Mouse (Mus musculus): ENCODE results near the gene Mdh1b.

The Mdh1b gene

DNA sequence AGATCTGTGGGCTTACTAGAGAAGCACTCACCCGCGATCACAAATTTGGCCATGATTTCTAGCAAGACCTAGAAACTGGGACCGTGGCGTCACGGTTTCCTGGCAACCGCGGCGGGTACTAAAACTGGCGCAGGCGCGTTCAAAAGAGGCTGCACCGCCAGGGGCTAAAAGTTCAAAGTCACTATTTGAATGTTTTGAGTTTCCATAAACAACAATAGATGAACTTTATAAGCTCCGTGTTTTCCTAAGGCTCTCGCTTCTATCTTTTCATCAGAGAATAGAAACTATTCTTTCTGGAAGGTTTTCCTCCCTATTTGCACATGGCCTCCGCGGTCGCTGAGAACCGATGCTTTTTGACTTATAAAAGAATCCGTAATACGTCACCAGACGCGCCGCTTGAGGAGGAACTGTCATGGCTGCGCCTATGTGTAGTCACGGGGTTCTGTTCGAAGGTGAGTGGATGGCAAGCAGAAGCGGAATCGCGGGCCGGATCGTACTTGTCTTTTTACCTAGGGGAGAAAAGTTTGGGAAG lies at the start of gene Mdh1b, which contains the start of gene Fastkd2:
Gene Mdh1b, minus strand, starts transcription at position 79 of the 532 bp plus-strand sequence.
Gene Fastkd2, plus strand, starts transcription at position 375 of the 532 bp plus-strand sequence.
- DNase-seq, result peak; percentile 79

DNA sequence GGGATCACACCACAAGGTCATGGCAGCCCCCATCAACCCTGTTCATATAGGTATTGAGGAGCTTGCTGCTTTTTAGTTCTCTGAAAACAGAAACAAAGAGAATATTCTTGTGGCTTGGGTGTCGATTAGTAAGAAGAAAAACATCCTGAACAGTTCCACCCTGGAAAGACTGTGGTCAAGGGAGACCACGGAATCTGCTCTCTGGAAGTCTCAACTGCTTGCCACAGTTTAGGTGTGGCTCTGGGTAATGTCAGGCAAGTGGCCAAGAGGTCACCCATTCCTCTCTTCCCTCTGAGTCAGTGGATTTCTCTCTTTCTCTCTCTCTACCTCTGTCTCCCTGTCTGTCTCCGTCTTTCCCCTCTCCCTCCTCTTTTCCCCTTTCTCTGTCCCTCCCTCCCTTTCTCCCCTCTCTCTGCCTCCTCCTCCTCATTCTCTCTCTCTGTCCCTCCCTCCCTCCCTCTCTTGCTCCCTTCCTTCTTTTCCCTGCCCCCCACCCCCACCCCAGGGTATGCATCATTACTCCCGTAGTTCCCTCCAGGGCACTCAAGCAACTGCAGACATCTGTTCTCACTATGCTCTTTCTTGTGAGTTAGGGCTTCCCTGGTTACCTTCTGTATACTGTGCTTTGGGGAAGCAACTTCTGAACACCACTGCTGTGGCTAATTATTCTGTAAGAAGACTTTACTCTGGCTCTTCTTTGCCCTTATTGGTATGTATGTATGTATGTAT lies 46.9 kb upstream of the Mdh1b start:
- no peak for DNase-seq

DNA sequence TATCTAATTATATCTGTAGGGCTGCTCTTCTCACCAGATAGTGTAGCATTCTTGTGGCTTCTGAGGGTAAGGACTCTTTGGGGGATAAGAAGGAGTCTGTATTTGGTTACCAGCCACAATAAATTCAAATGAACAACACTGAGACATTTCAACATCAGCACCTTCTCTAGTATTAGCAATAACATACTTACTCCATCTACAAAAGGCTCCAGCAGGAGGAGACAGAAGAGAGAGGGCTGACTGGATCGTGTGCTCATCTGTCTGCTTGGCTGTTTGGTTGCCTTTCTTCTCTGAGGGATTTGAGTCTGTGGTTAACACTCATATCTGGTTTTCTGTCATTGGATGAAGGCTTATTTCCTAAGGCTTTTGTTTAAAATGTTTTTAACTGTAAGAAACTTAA lies 46.3 kb upstream of the Mdh1b start:
- no peak for DNase-seq

DNA sequence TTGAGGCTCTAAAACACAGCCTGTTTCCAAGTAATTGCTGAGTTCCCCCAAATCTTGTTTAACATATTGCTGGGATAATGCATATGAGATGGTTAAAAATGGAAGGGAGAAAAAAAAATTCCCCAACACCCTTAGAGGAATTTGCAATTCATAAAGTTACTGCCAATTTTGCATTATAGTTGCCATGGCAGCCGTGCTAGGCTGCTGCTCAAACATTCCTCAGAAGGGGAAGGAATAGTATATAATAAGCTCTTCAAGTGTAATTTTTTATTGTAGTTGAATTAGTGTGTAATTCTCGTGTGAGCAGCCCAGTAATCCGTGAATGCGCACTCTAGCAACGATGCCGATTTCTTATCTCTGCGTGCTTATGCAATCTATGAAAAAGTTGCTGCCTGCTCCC lies 40.2 kb upstream of the Mdh1b start:
- DNase-seq, result no peak

DNA sequence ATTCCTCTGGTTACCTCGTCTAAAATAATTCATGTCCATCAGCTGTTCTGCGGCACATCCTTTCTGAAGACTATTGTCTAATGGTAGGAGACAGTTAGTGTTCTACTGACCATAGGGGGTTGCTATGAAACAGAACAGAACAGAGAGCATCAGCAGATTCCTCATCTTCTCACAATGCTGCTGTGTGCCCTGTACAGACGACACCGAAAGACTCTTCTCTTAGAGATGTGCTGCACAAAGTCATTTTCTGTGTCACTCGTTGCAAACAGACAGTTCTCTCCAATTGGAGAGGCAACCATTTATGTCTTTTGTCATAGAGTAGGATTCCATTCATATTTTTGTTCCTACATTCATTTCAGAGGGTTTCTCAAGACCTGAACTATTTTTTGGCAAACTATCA lies 39.0 kb upstream of the Mdh1b start, which contains the start of gene 4933402D24Rik:
Gene 4933402D24Rik, minus strand, starts transcription at position 101 of the 400 bp plus-strand sequence.
- DNase-seq, result no peak

DNA sequence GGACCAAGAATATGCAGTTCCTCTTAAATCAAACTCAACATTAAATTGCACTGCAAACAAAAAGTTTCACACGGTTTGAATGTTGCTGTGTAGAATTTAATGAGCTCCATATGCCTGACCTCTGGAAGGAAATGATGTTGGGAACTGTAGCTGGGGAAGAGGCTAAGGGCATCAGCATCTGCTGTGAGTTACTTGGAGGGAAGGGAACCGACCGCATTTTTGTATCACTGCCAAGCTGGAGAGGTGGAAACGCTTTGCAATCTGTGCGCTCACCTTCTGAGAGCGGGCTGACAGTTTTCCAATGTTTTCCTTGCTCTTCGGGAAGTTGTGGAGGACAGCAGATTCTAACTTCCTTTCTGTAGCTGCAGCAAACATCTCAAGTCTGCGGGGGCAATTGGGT lies 38.0 kb upstream of the Mdh1b start:
- no peak for DNase-seq

DNA sequence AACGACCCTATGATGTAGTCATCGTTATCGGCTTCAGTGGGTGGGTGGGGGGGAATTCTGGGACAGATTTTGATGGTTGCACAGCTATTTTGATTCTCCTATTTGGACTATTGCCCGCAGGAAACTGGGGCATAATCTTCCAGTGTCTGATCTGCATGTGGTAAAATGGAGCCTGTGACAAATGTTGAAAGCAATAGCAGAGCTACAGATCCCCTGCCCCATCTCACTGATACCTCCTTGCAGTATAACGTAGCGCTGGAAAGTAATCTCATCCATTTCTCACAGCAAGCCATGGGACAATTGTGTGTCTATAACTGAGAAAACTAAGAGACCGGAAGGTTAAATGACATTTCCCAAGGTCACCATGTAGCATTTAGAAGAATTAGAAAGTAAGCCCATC lies 34.3 kb upstream of the Mdh1b start:
- no peak for DNase-seq

DNA sequence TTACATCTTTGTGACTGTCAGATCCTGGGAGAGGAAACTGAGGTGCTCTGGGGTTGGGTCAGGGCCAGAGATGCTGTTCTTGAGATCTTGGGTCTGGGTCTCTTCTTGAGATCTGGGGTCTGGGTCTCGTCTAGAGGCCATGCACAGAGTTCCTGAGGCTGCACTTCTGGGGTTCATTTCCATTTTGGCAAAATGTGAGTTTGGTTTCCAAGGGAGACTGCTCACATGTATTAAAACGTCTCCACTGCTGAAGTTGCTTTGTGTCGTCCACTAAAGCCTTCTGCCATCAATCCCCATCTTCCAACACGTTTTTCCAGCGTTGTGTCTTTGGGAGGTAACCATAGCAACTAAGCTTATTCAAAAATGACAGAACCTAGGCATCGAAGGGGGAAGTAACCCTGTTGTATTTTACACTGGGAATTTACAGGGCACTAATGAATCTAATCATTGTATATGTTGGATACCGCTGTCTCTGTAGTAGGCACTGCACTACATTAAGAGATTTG lies 33.8 kb upstream of the Mdh1b start:
- DNase-seq, result no peak

DNA sequence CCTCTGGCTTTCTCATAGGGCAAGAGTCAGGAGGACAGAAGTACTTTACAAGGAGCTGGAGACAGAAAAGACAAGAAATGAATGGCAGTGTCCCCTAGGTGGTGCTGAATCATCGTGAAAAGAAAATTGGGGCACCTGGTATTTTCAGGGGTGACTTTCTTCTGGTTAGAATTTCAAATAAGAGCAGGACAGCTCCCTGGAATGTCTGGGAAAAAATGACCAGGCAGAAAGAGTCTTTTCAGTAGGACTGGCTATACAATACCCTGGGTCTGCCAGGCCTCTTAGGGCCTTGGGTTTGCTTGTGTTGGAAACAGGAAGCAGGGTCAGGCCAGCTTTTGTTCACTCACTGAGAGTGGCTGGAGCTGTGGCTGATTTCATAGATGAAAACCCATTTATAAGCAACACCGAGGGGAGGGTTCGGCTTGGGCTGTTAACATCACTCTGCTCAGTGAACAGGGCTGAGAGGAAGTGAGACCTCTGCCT lies 33.1 kb upstream of the Mdh1b start:
- no peak for DNase-seq

DNA sequence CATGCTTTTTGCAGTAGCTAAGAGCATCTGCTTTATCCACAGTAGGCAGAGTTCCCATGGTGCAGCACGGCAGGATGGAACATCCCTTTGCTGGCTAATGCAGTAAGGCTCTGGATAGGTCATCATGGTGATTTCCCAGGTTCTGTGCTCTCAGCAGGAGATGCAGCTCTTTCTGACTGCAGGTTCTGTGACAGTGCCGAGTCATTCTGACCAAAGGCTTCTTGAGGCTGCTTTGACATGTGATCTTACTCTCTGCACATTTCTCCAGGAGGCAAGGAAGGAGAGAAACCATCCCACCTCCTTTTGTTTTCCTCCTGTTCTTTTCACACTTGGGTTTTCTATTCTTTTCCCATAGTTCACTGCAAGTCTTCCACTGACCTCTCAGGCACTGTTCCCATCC lies 25.9 kb upstream of the Mdh1b start:
- no peak for DNase-seq

DNA sequence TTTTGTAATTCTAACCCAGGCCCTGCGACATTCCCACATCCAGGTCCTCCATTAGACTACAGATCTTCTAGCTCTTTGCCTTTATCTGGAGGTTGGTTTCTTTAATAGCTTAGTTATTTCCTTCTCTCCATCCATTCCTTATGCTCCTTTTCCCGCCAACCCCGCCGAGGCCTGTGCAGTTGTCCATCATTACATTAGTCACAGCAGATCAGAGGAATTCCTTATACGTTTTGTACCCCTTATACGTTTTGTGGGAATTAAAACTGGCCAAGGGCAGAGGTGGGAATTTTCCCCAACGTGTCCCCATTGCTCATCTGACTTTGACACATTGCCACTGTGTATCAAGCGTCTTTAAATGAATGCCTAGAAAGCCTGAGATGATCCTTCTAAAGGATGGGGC lies 322 bp downstream of the Mdh1b start:
- DNase-seq, result peak in 1 of 2 experiments; percentile 5

DNA sequence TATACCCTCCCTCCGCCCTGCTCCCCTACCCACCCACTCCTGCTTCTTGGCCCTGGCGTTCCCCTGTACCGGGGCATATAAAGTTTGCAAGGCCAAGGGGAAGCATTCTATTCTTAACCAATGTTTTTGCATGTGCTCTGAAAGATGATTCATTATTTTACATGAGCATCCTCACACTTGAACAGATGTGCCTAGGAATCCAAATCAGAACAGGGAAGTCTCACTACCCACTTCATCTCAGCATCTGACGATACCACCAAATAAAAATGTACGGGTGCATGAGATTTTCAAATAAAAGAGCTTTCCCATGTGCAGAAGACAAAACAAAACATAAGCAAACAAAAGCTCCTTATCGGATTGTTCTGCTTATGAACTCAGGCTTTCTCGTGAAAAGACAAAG lies 10.0 kb downstream of the Mdh1b start:
- DNase-seq, result no peak

DNA sequence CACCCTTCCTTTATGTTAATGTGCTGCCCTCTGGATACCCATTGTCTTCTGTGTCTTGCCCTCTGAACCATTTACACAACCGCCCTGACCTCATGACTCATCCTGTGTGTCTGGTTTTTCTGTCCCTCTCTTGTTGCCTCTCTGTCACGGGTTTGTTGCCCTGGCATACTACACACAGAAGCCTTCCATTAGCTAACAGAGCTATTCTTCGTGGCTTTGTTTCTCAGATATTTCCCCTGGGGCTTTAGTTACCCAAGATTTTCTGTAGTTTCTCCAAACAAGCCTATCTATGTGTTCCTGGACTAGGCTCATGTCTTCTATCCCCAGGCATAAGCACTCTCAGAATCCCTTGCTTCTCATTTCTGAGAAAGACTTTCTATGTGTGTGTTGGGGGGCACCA lies 21.2 kb downstream of the Mdh1b start:
- DNase-seq, result no peak

DNA sequence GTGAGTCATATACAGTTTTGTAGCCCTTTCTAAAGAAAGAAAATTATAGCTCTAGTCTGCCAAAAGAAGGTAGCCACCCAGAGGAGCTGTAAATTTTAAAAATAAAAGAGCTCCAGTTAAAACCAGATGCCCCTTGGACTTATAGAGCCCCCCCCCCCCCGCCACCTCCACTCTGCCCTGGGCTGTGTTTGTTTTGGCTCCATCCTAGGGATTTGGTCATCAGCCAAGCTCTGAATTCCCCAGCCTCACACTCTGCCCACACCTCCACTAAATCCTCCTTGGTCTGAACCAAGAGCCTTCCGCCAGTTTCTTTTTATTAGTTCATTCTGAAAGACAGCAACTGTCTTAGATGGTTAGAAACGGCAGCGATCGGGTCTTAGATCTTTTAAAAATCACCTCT lies 24.4 kb downstream of the Mdh1b start:
- DNase-seq, result no peak

DNA sequence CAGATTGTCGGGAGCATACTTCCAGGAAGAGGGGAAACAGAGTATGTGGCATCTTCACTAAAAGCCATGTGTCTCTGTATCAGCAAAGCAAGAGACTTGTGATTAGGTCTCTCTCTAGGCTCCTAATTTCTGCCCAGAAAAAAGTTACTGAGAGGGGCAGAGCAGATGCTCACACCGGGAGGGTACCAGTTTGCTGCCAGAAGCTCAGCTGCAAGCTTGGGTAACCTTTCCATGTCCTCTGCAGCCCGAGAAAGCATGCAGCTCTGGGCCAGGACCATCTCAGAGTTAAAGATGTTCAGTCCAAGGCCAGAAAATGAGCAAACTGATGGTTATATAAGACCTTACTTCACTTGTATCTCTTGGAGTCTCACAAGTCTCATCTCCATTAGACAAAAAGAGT lies 33.3 kb downstream of the Mdh1b start:
- DNase-seq, result no peak

DNA sequence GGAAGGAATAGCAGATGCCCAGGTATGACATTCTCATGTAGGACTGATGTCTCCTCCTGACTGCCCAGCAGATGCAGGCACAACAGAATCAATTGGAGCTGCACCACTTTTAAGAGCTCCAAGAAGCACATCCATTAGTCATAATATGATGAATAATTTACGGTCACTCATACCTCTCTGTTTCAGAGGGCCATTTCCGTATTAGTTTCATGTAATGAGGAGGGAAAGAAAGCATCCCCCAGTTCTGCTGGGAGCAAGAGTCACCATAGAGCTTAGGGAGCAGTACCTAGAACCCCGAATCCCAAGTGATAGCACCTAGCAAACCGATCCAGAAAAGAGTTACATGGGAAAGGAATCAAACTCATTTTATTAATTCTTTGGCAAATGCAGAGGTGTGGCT lies 43.3 kb downstream of the Mdh1b start, which contains the start of gene Dytn:
Gene Dytn, minus strand, starts transcription at position 101 of the 400 bp plus-strand sequence.
- DNase-seq, result no peak

DNA sequence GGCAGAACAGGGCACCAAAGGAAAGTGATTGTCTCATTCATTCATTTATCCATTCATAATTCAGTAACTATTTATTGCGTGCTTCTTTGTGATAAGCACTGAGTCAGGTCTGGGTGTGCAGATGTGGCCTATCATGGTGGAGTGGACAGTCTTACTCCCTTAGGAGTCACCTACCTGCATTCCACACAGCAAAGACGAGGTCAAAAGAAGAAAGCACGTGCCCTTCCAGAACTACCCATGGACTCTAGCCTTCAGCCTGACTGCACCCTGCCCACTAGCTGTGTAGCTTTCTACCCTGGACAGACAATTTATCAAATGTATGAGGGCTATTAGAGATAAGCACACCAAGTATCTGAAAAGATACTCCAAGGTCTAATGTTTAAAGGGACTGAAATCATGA lies 54.1 kb downstream of the Mdh1b start:
- DNase-seq, result no peak

DNA sequence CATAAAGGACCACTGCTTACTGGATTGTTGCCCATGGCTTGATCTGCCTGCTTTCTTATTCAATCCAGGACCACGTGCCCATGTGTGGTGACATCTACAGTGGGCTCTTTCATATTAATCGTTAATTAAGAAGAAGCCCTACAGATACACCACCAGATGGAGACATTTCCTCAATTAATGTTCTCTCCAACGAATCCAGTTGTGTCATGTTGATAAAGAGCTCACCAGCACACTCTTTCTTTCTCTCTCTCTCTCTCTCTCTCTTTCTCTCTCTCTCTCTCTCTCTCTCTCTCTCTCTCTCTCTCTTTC lies 61.3 kb downstream of the Mdh1b start:
- DNase-seq, result no peak

DNA sequence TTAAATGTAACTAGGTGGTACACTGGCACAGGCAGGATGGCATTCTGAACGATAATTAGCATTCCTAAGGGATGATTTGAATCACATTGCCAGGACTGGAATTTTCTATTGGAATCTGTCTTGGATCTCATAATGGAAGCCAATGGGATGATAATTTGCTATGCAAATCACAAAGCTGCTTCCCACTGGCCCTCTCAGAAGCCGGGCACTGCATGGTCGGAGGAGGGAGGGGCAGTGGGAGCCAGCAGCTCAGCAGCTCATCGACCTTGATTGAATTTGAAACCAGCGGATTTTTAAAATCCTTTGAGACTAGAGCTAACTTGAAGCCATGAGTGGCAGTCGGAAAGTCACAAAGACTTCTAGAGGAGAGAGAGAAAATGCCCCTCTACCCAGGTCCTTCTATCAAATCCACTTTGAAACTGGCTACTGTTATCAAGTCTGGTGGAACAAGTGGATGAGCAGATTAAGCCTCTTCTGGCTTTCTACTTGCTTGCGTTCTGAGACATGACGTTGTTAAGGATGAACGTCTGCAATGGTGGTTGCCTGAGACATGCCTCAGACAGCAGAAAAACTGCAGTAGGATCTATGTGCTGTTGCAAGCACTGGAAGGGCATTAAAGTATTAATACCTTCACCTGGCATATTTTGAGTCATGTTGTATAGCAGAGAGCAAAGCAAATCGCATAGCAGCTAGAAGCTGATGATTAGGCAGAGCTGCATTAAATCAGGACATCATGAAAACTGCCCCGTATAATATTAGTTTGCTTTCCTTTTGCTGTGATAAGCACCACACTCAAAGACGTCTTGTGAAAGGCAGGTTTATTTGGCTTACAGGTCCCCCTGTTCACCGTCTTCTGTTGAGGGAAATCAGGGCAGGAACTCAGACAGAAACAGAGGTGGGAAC lies 61.9 kb downstream of the Mdh1b start:
- no peak for DNase-seq

DNA sequence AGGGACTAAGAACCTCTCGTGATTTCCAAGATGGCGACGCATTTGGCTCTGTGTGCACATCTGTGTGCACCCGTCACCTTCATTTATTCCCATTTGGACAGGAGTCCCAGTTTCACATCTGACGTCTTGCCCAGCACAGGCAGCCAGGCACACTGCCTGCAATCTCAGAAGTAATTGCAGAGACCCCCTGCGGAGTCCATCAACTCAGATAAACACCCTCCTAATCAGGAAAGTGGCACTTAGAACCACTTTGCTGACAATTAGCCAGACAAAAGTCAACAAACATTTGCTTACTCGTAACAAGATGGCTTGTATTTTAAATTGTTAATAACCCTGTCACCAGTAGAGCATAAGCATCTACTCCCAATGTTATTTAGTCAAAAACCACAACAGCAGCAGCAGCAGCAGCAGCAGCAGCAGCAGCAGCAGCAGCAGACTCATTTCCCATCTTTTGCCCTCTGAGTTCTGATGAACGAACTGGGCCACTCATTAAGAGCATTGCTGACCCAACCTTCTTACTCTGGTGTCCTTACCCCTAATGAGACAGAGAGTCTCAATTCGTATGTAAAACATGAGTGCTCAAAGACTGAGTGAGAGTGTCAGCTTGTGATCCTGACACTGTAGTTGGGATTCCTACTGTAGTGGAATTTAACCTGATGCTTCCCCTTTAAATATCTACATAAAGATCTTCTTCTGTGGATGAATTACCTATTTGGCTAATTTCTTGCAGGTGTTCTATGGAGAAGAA lies 62.7 kb downstream of the Mdh1b start:
- no peak for DNase-seq

DNA sequence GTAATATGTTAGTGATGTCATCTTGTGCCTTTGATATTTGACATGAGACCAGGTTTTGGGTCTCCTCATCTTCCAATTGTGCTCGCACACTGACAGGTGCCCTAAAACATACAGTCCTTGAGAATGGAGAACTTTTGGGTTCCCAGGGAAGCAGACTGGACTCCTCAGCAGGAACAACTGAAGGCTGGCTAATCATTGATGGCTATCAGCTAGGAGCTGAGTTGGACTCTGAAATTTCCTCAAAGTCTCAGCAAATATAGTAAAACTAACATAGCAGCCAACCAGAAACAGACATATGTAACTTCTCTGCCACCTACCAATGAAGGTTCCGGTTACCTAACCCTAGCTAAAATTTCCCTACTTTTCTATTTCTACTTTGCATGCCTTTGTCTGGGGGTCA lies 64.0 kb downstream of the Mdh1b start:
- no peak for DNase-seq

DNA sequence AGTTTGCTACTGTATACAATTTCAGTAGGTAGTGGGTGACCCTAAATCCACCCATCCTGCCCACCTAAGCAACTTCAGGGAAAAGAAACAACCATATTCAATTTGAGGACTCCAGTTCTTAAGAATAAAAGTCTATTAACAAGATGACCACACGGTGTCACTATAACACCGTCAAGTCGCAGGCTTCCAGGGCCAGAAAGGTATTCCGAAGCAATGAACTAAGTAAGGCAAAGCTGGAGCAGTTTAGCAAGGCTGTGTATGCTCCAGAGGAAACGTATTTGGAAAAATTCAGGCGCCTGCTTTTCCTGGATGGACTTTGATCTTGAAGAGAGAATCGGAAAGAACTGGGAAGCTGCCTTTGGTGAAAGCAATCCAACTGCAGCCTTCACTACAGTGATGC lies 70.5 kb downstream of the Mdh1b start:
- no peak for DNase-seq

DNA sequence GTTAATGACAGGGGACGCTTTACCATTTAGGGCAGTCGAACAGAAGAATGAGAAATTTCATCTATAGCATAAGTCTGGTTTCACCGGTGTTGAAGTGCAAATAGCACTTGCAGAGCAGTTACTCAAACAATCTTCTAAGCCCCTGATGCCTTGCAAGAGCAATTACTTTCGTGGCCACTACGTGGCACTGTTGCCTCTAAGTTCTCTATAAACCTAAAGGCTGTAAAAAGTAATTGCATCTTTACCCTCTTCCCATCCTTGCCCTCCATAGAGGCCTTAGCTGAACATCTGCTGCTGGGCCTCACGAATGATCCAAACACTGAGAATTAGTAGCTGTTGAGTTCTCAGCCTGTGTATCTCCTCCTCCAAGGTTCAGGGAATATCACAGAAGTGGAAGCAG lies 72.1 kb downstream of the Mdh1b start:
- peak; percentile 54 to 55 for DNase-seq
